Mouse (Mus musculus): ENCODE data around the gene Cpeb3. TPM values are rescaled to one million over a fixed set of nuclear protein-coding genes. Genes with fewer than 3 reads are reported as not detected.
"Not testable (repeated sequence)": the region's sequence is repeated elsewhere in the genome, so short reads cannot be mapped to it uniquely, and the experiment has no call there.

Cpeb3 gene
- polyA plus RNA-seq, 1 experiment from 2014 or later = 0.98 TPM

DNA sequence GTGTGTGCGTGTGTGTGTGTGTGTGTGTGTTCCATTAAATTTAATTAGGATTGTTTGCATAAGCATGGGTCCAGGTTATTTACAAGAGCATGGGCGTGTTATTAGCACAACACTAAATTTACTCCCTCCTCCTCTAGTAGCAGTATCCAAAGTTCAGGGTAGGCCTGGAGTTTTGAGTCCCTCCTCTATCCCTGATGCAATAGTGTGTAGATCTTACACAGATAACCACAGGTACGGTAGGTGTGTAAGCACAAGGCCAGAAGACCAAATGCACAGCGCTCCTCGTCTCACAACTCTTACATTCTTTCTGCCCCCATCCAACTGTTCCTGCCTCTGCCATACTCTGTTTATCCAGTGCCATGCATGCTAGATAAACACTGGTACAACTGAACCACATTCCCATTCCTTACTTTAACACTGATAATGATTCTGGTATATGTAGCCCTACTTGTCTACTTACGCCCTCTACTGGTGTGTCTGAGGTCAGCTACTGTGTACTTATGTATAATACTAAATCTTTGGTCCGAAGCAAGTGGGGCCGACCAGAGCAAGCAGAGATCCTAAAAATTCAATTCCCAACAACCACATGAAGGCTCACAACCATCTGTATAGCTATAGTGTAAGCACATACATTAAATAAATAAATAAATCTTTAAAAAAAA, 1.2 kb upstream of the Cpeb3 start:
- Histone ChIP-seq H3K36me3 (ENCODE audit: control insufficient read depth, insufficient read depth, low read length) (peaks cover 3% of the 10 kb centered on the region), H3K4me1 (replicated peaks; ENCODE audit: control insufficient read depth, insufficient read depth, low read length) (peaks cover 13% of the 10 kb centered on the region), H3K27me3 (ENCODE audit: control insufficient read depth, insufficient read depth, low read depth, low read length) (no peaks in the 10 kb centered on the region), H3K9ac (ENCODE audit: low read length) (no peak overlapping the region), H3K4me2 (ENCODE audit: low read depth, low read length) (peak overlapping the region; percentile 72), H3K4me3 (ENCODE audit: low read length) (no peak overlapping the region), H3K27ac (ENCODE audit: low read length) (no peak overlapping the region), H3K9me3 (ENCODE audit: control insufficient read depth, low read length) (no peaks in the 10 kb centered on the region)
- no peak for ATAC-seq (ENCODE audit: low read depth)
- 81% methylated on average over 8 of the region's 8 CpGs for WGBS

DNA sequence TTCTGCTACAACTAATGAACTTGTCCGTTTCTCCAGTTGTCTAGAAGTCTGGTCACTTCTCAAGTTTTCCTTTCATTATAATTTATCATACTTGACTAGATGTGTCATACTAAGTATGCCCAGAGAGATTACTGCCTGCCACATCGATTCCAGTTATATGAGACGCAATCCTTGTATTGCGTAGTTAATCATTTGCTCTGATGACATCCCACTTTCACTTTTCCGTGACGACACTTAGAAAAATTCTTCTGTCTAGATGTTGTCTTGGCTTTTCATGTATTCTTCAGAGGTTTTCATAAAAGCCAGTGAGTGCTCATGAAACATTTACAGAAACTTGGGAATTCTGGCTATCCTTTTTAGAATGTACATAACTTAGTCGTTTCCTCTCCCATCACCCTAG, 585 bp upstream of the Cpeb3 start:
- no peak for ATAC-seq (ENCODE audit: low read depth)
- Histone ChIP-seq H3K27me3 (ENCODE audit: control insufficient read depth, insufficient read depth, low read depth, low read length) (no peaks in the 10 kb centered on the region), H3K36me3 (ENCODE audit: control insufficient read depth, insufficient read depth, low read length) (peaks cover 3% of the 10 kb centered on the region), H3K9ac (ENCODE audit: low read length) (no peak overlapping the region), H3K9me3 (ENCODE audit: control insufficient read depth, low read length) (no peaks in the 10 kb centered on the region), H3K4me2 (ENCODE audit: low read depth, low read length) (peak overlapping the region; percentile 72), H3K4me3 (ENCODE audit: low read length) (peak overlapping the region; percentile 100), H3K4me1 (replicated peaks; ENCODE audit: control insufficient read depth, insufficient read depth, low read length) (peaks cover 13% of the 10 kb centered on the region), H3K27ac (ENCODE audit: low read length) (no peak overlapping the region)
- 48% methylated on average over 7 of the region's 7 CpGs for WGBS

DNA sequence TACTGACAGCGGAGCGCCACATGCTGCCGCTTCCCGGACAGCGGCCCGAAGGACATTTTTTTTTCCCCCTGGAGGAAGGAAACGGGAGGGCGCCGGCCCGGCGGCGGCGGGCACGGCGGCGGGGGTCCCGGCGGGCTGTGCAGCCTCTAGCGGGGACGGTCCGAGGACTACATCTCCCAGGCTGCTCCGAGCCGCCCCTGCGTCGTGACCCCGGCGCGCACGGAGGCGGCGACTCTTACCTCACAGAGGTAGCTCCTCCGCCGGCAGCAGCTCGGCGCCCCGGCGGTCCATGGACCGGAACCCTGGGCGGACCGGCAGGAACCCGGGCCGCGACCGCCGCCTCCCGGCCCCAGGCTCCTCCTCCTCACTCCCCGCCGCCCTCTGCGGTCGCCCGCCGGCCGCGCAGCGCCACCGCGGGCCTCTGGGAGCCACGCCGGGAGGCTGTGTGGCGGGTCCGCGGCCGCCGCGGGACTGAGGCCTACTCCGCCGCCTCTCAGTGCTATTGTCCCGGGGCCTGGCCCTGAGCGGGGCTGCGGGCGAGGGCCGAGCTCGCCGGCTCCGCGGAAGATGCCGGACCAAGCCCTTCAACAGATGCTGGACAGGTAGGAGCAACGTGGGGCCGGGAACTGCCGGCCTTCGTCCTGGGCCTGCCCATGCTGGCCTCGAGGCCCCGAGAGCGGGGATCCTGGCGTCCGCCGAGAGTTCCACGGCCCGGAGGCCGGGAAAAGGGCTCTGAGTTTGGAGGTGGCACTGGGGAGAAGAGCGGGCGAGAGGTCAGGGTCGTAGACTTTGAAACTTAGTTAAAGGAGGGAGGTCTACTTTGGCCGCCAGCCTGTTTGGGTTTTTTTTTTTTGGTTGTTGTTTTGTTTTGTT, 862 bp downstream of the Cpeb3 start, which contains the start of gene March5:
TSS of gene March5 (plus strand) at position 241 of the 873 bp plus-strand sequence.
- under 1% methylated on average over 70 of the region's 94 CpGs for WGBS
- Histone ChIP-seq H3K27ac (ENCODE audit: low read length) (peak within 1 kb of the TSS; percentile 88), H3K36me3 (ENCODE audit: control insufficient read depth, insufficient read depth, low read length) (peaks cover 3% of the 10 kb centered on the region), H3K4me3 (ENCODE audit: low read length) (peak within 1 kb of the TSS; percentile 100), H3K9me3 (ENCODE audit: control insufficient read depth, low read length) (no peaks in the 10 kb centered on the region), H3K4me2 (ENCODE audit: low read depth, low read length) (peak within 1 kb of the TSS; percentile 72), H3K27me3 (ENCODE audit: control insufficient read depth, insufficient read depth, low read depth, low read length) (no peaks in the 10 kb centered on the region), H3K9ac (ENCODE audit: low read length) (peak within 1 kb of the TSS; percentile 99), H3K4me1 (replicated peaks; ENCODE audit: control insufficient read depth, insufficient read depth, low read length) (peaks cover 13% of the 10 kb centered on the region)
- ATAC-seq (ENCODE audit: low read depth) = peak; percentile 98

DNA sequence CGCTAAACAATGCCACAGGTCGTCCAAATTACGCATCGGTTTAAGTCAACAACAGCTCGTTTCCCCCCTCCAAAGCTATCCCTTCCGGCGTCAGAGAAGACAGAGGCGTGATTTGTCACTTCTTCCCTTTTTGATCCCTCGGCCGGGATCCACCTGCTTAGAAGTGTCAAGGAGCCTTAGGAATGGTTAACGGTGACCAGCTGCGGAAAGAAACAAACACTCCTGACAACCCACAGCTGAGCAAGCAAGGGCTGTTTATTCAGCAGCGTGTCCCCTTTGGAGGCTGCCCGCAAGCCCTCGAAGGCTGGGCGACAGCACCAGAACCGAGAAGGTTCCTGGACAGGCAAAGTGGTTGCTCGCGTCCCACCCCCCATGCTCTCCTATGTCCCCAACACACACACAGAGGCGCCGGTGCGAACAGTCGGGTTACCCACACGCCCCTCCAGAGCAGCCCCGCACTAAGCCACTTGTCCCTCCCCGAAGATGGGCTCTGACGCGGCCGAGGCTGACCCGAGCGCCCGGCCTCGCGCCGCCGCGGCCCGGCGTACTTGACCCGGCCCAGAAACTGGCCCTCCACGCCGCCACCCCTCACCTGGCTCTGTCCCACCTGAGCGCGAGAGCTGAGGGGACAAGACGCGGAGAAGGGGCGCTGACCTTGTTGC, 1.6 kb downstream of the Cpeb3 start:
- Histone ChIP-seq H3K36me3 (ENCODE audit: control insufficient read depth, insufficient read depth, low read length) (peaks cover 3% of the 10 kb centered on the region), H3K27ac (ENCODE audit: low read length) (peak overlapping the region; percentile 51), H3K4me1 (replicated peaks; ENCODE audit: control insufficient read depth, insufficient read depth, low read length) (peaks cover 13% of the 10 kb centered on the region), H3K9ac (ENCODE audit: low read length) (peak overlapping the region; percentile 99), H3K4me3 (ENCODE audit: low read length) (peak overlapping the region; percentile 100), H3K9me3 (ENCODE audit: control insufficient read depth, low read length) (no peaks in the 10 kb centered on the region), H3K27me3 (ENCODE audit: control insufficient read depth, insufficient read depth, low read depth, low read length) (no peaks in the 10 kb centered on the region), H3K4me2 (ENCODE audit: low read depth, low read length) (peak overlapping the region; percentile 72)
- ATAC-seq (ENCODE audit: low read depth) = peak; percentile 76
- WGBS = under 1% methylated on average over 47 of the region's 47 CpGs

DNA sequence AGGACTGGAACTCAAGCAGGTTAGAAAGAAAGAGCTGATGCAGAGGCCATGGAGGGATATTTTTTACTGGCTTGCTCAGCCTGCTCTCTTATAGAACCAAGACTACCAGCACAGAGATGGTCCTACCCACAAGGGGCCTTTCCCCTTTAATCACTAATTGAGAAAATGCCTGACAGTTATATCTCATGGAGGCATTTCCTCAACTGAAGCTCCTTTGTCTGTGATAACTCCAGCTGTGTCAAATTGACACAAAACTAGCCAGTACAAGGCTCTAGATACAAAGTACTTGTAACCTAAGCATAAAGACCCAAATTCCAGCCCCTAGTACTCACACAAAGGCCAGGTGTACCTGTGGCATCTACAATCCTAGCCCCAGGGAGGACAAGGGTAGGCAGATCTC, 3.2 kb downstream of the Cpeb3 start:
- not testable (repeated sequence) for H3K27me3 ChIP-seq (ENCODE audit: control insufficient read depth, insufficient read depth, low read depth, low read length); H3K4me3 ChIP-seq (ENCODE audit: low read length); H3K36me3 ChIP-seq (ENCODE audit: control insufficient read depth, insufficient read depth, low read length); H3K9me3 ChIP-seq (ENCODE audit: control insufficient read depth, low read length); H3K27ac ChIP-seq (ENCODE audit: low read length); H3K4me2 ChIP-seq (ENCODE audit: low read depth, low read length); H3K9ac ChIP-seq (ENCODE audit: low read length); ATAC-seq (ENCODE audit: low read depth)
- peaks cover 13% of the 10 kb centered on the region for H3K4me1 ChIP-seq (replicated peaks; ENCODE audit: control insufficient read depth, insufficient read depth, low read length)

- no peaks in the 10 kb centered on the region for H3K27me3 ChIP-seq (ENCODE audit: control insufficient read depth, insufficient read depth, low read depth, low read length)
- no peak overlapping the region for H3K9ac ChIP-seq (ENCODE audit: low read length)
- no peak for ATAC-seq (ENCODE audit: low read depth)
- no peaks in the 10 kb centered on the region for H3K36me3 ChIP-seq (ENCODE audit: control insufficient read depth, insufficient read depth, low read length)
- H3K4me2 ChIP-seq (ENCODE audit: low read depth, low read length) = no peak overlapping the region
- no peak overlapping the region for H3K27ac ChIP-seq (ENCODE audit: low read length)
- 94% methylated on average over 1 of the region's 1 CpGs for WGBS
- no peaks in the 10 kb centered on the region for H3K4me1 ChIP-seq (replicated peaks; ENCODE audit: control insufficient read depth, insufficient read depth, low read length)
- no peaks in the 10 kb centered on the region for H3K9me3 ChIP-seq (ENCODE audit: control insufficient read depth, low read length)
- no peak overlapping the region for H3K4me3 ChIP-seq (ENCODE audit: low read length)
These were observed 5.0 kb downstream of the Cpeb3 start for GRCm38 (mm10) chr19:37203371-37203770.

- Histone ChIP-seq H3K4me2 (ENCODE audit: low read depth, low read length) (no peak overlapping the region), H3K4me1 (replicated peaks; ENCODE audit: control insufficient read depth, insufficient read depth, low read length) (no peaks in the 10 kb centered on the region), H3K27ac (ENCODE audit: low read length) (no peak overlapping the region), H3K27me3 (ENCODE audit: control insufficient read depth, insufficient read depth, low read depth, low read length) (no peaks in the 10 kb centered on the region), H3K9me3 (ENCODE audit: control insufficient read depth, low read length) (no peaks in the 10 kb centered on the region), H3K9ac (ENCODE audit: low read length) (no peak overlapping the region), H3K4me3 (ENCODE audit: low read length) (no peak overlapping the region), H3K36me3 (ENCODE audit: control insufficient read depth, insufficient read depth, low read length) (no peaks in the 10 kb centered on the region)
- 65% methylated on average over 2 of the region's 2 CpGs for WGBS
- ATAC-seq (ENCODE audit: low read depth) = no peak
These were observed 8.5 kb downstream of the Cpeb3 start for GRCm38 (mm10) chr19:37199889-37200288.

- 83% methylated on average over 1 of the region's 1 CpGs for WGBS
- H3K27me3 ChIP-seq (ENCODE audit: control insufficient read depth, insufficient read depth, low read depth, low read length) = no peaks in the 10 kb centered on the region
These were observed 10.1 kb downstream of the Cpeb3 start for GRCm38 (mm10) chr19:37198165-37198880.

More at GRCm38 (mm10) chr19:37198165-37198880, 10.1 kb downstream of the Cpeb3 start:
- H3K4me1 ChIP-seq (replicated peaks; ENCODE audit: control insufficient read depth, insufficient read depth, low read length) = no peaks in the 10 kb centered on the region
- no peak overlapping the region for H3K4me2 ChIP-seq (ENCODE audit: low read depth, low read length)
- no peak for ATAC-seq (ENCODE audit: low read depth)
- no peak overlapping the region for H3K27ac ChIP-seq (ENCODE audit: low read length)
- no peak overlapping the region for H3K4me3 ChIP-seq (ENCODE audit: low read length)
- H3K9me3 ChIP-seq (ENCODE audit: control insufficient read depth, low read length) = no peaks in the 10 kb centered on the region
- no peak overlapping the region for H3K9ac ChIP-seq (ENCODE audit: low read length)
- no peaks in the 10 kb centered on the region for H3K36me3 ChIP-seq (ENCODE audit: control insufficient read depth, insufficient read depth, low read length)
